Mouse (Mus musculus) midbrain, embryonic 13.5 days (tissue): ENCODE measurements around the gene Crybb2. TPM values are rescaled to one million over a fixed set of nuclear protein-coding genes. Genes with fewer than 3 reads are reported as not detected.

Experiments
- ATAC-seq: fragments of 200-750 bp; cut with Nextera tagmentation; 2 replicates; pipeline ENCODE4 v1.8.0; 2017; ENCODE audit warnings: mild to moderate bottlenecking, moderate TSS enrichment, moderate library complexity
- H3K27ac ChIP-seq: fragments of 300-500 bp; sonication (generic); 2 replicates; pipeline ENCODE4 v1.5.1; 2015; ENCODE audit warnings: inconsistent platforms, mild to moderate bottlenecking, moderate library complexity
- H3K27me3 ChIP-seq: fragments of 300-500 bp; sonication (generic); 2 replicates; pipeline ENCODE4 v1.6.1; 2015; ENCODE audit warnings: mild to moderate bottlenecking, inconsistent platforms
- H3K36me3 ChIP-seq: fragments of 300-500 bp; sonication (generic); 2 replicates; pipeline ENCODE4 v1.6.1; 2015; ENCODE audit warnings: mild to moderate bottlenecking, inconsistent platforms
- H3K4me1 ChIP-seq: fragments of 300-500 bp; sonication (generic); replicated peaks from 2 replicates; pipeline ENCODE4 v1.6.1; 2015; ENCODE audit warnings: inconsistent platforms
- H3K4me2 ChIP-seq: fragments of 300-500 bp; sonication (generic); replicated peaks from 2 replicates; pipeline ENCODE4 v1.6.1; 2015; ENCODE audit warnings: moderate library complexity, mild to moderate bottlenecking, inconsistent platforms
- H3K4me3 ChIP-seq: fragments of 300-500 bp; sonication (generic); replicated peaks from 2 replicates; pipeline ENCODE4 v1.5.1; 2015; ENCODE audit warnings: mild to moderate bottlenecking, inconsistent platforms
- H3K9ac ChIP-seq: fragments of 300-500 bp; sonication (generic); replicated peaks from 2 replicates; pipeline ENCODE4 v1.6.1; 2015; ENCODE audit warnings: mild to moderate bottlenecking, inconsistent platforms
- H3K9me3 ChIP-seq: fragments of 300-500 bp; sonication (generic); 2 replicates; pipeline ENCODE4 v1.6.1; 2016; ENCODE audit warnings: mild to moderate bottlenecking, inconsistent platforms
- WGBS: fragments of 180-500 bp; shearing (Covaris S2); methylation state at CpG from one replicate; pipeline ENCODE4 v1.1.7; 2015; 5-methylcytosine and 5-hydroxymethylcytosine counted together
- polyA plus RNA-seq: library from polyadenylated mRNA; unstranded; fragments of >200 nt; fragmentation: Nextera tagmentation; extraction: Ambion mirVana; gene quantifications from 2 replicates; pipeline ENCODE4 v1.2.1, GENCODE M21; 2015

Crybb2 gene
- polyA plus RNA-seq, 1 experiment from 2014 or later, result not detected

GRCm38 (mm10) chr5:113018190-113018589 lies 51.7 kb downstream of the Crybb2 start:
- Histone ChIP-seq H3K27ac (no peak overlapping the region), H3K4me3 (no peak overlapping the region), H3K4me1 (peaks cover 28% of the 10 kb centered on the region), H3K4me2 (no peak overlapping the region), H3K27me3 (peaks cover 6% of the 10 kb centered on the region), H3K9ac (no peak overlapping the region), H3K9me3 (no peaks in the 10 kb centered on the region), H3K36me3 (no peaks in the 10 kb centered on the region)
- no peak for ATAC-seq
- 65% methylated on average over 8 of the region's 8 CpGs for WGBS

- Histone ChIP-seq H3K4me3 (no peak overlapping the region), H3K9me3 (no peaks in the 10 kb centered on the region), H3K4me1 (peaks cover 26% of the 10 kb centered on the region), H3K36me3 (no peaks in the 10 kb centered on the region), H3K9ac (no peak overlapping the region), H3K4me2 (no peak overlapping the region), H3K27me3 (peaks cover 6% of the 10 kb centered on the region), H3K27ac (no peak overlapping the region)
- 90% methylated on average over 1 of the region's 1 CpGs for WGBS
- no peak for ATAC-seq
Observed at GRCm38 (mm10) chr5:113017004-113017403, 52.9 kb downstream of the Crybb2 start.

GRCm38 (mm10) chr5:113015236-113016061 lies 54.5 kb downstream of the Crybb2 start, which contains the start of gene Grk3:
TSS of gene Grk3 (minus strand) at chr5:113015791.
- WGBS, result 6% methylated on average over 32 of the region's 52 CpGs
- H3K27ac ChIP-seq, result no peak within 1 kb of the TSS; the same call in 1 of the 2 replicates

GRCm38 (mm10) chr5:113014808-113015235 lies 55.1 kb downstream of the Crybb2 start:
- Histone ChIP-seq H3K4me2 (peak overlapping the region; percentile 69), H3K4me3 (peak overlapping the region; percentile 61), H3K27ac (no peak overlapping the region), H3K4me1 (peaks cover 26% of the 10 kb centered on the region), H3K9me3 (no peaks in the 10 kb centered on the region), H3K36me3 (no peaks in the 10 kb centered on the region), H3K9ac (peak overlapping the region; percentile 67), H3K27me3 (peaks cover 6% of the 10 kb centered on the region)
- peak; percentile 60 for ATAC-seq
- WGBS, result 4% methylated on average over 13 of the region's 14 CpGs

More at GRCm38 (mm10) chr5:113015236-113016061, 54.5 kb downstream of the Crybb2 start, which contains the start of gene Grk3:
- H3K4me2 ChIP-seq, result peak within 1 kb of the TSS; percentile 69
- peak; percentile 76 for ATAC-seq
- H3K9me3 ChIP-seq, result no peaks in the 10 kb centered on the region
- no peaks in the 10 kb centered on the region for H3K36me3 ChIP-seq
- H3K4me3 ChIP-seq, result peak within 1 kb of the TSS; percentile 61
- peaks cover 26% of the 10 kb centered on the region for H3K4me1 ChIP-seq
- H3K9ac ChIP-seq, result peak within 1 kb of the TSS; percentile 67
- H3K27me3 ChIP-seq, result peaks cover 6% of the 10 kb centered on the region

GRCm38 (mm10) chr5:113014111-113014807 lies 55.7 kb downstream of the Crybb2 start:
- peak overlapping the region; percentile 69 for H3K4me2 ChIP-seq
- H3K9me3 ChIP-seq, result no peaks in the 10 kb centered on the region
- peak overlapping the region; percentile 61 for H3K4me3 ChIP-seq
- 58% methylated on average over 16 of the region's 16 CpGs for WGBS
- peak; percentile 47 for ATAC-seq
- no peaks in the 10 kb centered on the region for H3K36me3 ChIP-seq
- peak overlapping the region; percentile 67; the same call in 1 of the 2 replicates for H3K9ac ChIP-seq
- H3K4me1 ChIP-seq, result peaks cover 26% of the 10 kb centered on the region
- peaks cover 6% of the 10 kb centered on the region for H3K27me3 ChIP-seq
- H3K27ac ChIP-seq, result no peak overlapping the region

- ATAC-seq, result no peak
- Histone ChIP-seq H3K9me3 (no peaks in the 10 kb centered on the region), H3K27me3 (peaks cover 6% of the 10 kb centered on the region), H3K9ac (no peak overlapping the region), H3K4me3 (no peak overlapping the region), H3K4me1 (peaks cover 26% of the 10 kb centered on the region), H3K27ac (no peak overlapping the region), H3K4me2 (no peak overlapping the region), H3K36me3 (no peaks in the 10 kb centered on the region)
- 89% methylated on average over 10 of the region's 10 CpGs for WGBS
Observed at GRCm38 (mm10) chr5:113011926-113012325, 58.0 kb downstream of the Crybb2 start.

GRCm38 (mm10) chr5:113009183-113009820 lies 60.6 kb downstream of the Crybb2 start:
- no peak for ATAC-seq
- no peak overlapping the region for H3K27ac ChIP-seq
- H3K9ac ChIP-seq, result no peak overlapping the region
- peaks cover 10% of the 10 kb centered on the region for H3K4me1 ChIP-seq
- no peaks in the 10 kb centered on the region for H3K36me3 ChIP-seq
- WGBS, result 88% methylated on average over 8 of the region's 8 CpGs
- H3K4me2 ChIP-seq, result no peak overlapping the region
- no peaks in the 10 kb centered on the region for H3K9me3 ChIP-seq
- H3K27me3 ChIP-seq, result no peaks in the 10 kb centered on the region
- H3K4me3 ChIP-seq, result no peak overlapping the region

- Histone ChIP-seq H3K4me2 (no peak overlapping the region), H3K27me3 (no peaks in the 10 kb centered on the region), H3K9ac (no peak overlapping the region), H3K4me3 (no peak overlapping the region), H3K9me3 (no peaks in the 10 kb centered on the region), H3K4me1 (peaks cover 2% of the 10 kb centered on the region; the same call in 1 of the 2 replicates), H3K27ac (no peak overlapping the region), H3K36me3 (no peaks in the 10 kb centered on the region)
- no peak for ATAC-seq
- WGBS, result 82% methylated on average over 2 of the region's 2 CpGs
Observed at GRCm38 (mm10) chr5:113008496-113008895, 61.4 kb downstream of the Crybb2 start.

Other genes with a start within 250 kb of the Crybb2 start
- 2.1 and 2.3 TPM in 2 replicates for gene Myo18b, start 173.8 kb downstream of the Crybb2 start, polyA plus RNA-seq
- gene Grk3, start 54.3 kb downstream of the Crybb2 start, polyA plus RNA-seq, result 15.1 and 16.5 TPM in 2 replicates
- 0.27 and 0.42 TPM in 2 replicates for gene Crybb3, start 11.5 kb upstream of the Crybb2 start, polyA plus RNA-seq
- 2.4 and 2.7 TPM in 2 replicates for gene 2900026A02Rik, start 151.1 kb upstream of the Crybb2 start, polyA plus RNA-seq
- gene Tmem211, start 156.8 kb upstream of the Crybb2 start, polyA plus RNA-seq, result not detected in 2 replicates
- 17.2 and 17.4 TPM in 2 replicates for gene Sgsm1, start 240.7 kb upstream of the Crybb2 start, polyA plus RNA-seq